Mouse (Mus musculus) embryonic facial prominence, embryonic 10.5 days (tissue): ENCODE data around the gene Tnc. TPM values are rescaled to one million over a fixed set of nuclear protein-coding genes. Genes with fewer than 3 reads are reported as not detected.
"Not testable (repeated sequence)": the region's sequence is repeated elsewhere in the genome, so short reads cannot be mapped to it uniquely, and the experiment has no call there.

Source experiments
- DNase-seq: peaks from one replicate; pipeline ENCODE4 v3.0.0-alpha.2; 2017; ENCODE audit warnings: low spot score
- H3K27ac ChIP-seq: fragments of 300-500 bp; sonication (generic); replicated peaks from 2 replicates; pipeline ENCODE4 v1.5.1; 2016; ENCODE audit warnings: mild to moderate bottlenecking
- H3K27me3 ChIP-seq: fragments of 300-500 bp; sonication (generic); replicated peaks from 2 replicates; pipeline ENCODE4 v1.6.1; 2016; ENCODE audit warnings: low read depth, mild to moderate bottlenecking; ENCODE audit not compliant: poor library complexity, severe bottlenecking
- H3K36me3 ChIP-seq: fragments of 300-500 bp; sonication (generic); replicated peaks from 2 replicates; pipeline ENCODE4 v1.6.1; 2016; ENCODE audit warnings: mild to moderate bottlenecking, moderate library complexity
- H3K4me1 ChIP-seq: fragments of 300-500 bp; sonication (generic); 2 replicates; pipeline ENCODE4 v1.6.1; 2016
- H3K4me3 ChIP-seq: fragments of 300-500 bp; sonication (generic); 2 replicates; pipeline ENCODE4 v1.5.1; 2016; ENCODE audit warnings: mild to moderate bottlenecking, moderate library complexity
- H3K9me3 ChIP-seq: fragments of 300-500 bp; sonication (generic); 2 replicates; pipeline ENCODE4 v1.6.1; 2016; ENCODE audit warnings: mild to moderate bottlenecking
- WGBS: fragments of 180-500 bp; shearing (Covaris S2); methylation state at CpG from one replicate; pipeline ENCODE4 v1.1.7; 2016; 5-methylcytosine and 5-hydroxymethylcytosine counted together
- polyA plus RNA-seq: library from polyadenylated mRNA; unstranded; fragments of >200 nt; fragmentation: Nextera tagmentation; extraction: Ambion mirVana; gene quantifications from 2 replicates; pipeline ENCODE4 v1.2.1, GENCODE M21; 2016

Gene Tnc
- polyA plus RNA-seq, 1 experiment from 2014 or later: 7.1 TPM

DNA sequence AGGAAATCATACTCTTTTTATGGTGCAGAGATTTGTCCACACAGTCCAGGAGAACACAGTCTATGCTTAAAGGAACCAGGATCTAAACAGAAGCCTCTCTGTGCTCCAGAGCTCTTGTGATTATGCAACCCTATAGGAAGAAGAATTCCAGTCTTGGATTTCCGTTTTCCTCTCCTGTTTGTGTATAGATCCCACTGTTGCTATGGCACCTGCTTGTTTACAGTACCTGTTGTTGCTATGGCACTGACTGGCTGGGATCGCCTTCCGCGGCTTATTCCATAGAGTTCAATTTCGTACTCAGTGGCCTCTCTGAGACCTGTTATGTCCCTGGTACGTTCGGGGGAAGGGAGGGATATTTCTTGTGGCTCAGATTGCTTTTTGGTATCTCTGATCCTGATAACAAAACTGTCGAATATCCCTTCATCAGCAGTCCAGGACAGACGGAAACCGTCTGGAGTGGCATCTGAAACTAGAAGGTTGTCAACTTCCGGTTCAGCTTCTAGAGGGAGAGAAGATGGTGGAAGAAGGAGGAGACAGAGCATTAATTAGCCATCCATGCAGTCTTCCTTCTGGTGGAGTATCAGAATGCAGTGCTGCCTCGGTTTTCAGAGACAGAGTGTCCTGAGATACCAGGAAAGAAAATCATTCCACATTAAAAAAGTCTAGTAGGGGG is 64.3 kb downstream of the Tnc start:
- H3K36me3 ChIP-seq: no peaks in the 10 kb centered on the region
- no peak overlapping the region for H3K4me3 ChIP-seq
- H3K4me1 ChIP-seq: peaks cover 40% of the 10 kb centered on the region
- H3K9me3 ChIP-seq: no peaks in the 10 kb centered on the region
- no peak overlapping the region for H3K27ac ChIP-seq
- H3K27me3 ChIP-seq: peaks cover 53% of the 10 kb centered on the region
- WGBS: 79% methylated on average over 12 of the region's 12 CpGs
- peak; percentile 27 for DNase-seq

- Histone ChIP-seq H3K27ac (peak overlapping the region; percentile 72), H3K36me3 (no peaks in the 10 kb centered on the region), H3K27me3 (peaks cover 70% of the 10 kb centered on the region), H3K4me1 (peaks cover 29% of the 10 kb centered on the region), H3K9me3 (no peaks in the 10 kb centered on the region), H3K4me3 (peak overlapping the region; percentile 5; the same call in 1 of the 2 replicates)
- no peak for DNase-seq
- WGBS: 86% methylated on average over 1 of the region's 1 CpGs
Observed at GRCm38 (mm10) chr4:63980211-63980794, 66.5 kb downstream of the Tnc start.

- Histone ChIP-seq H3K36me3 (no peaks in the 10 kb centered on the region), H3K9me3 (no peaks in the 10 kb centered on the region), H3K27me3 (peaks cover 72% of the 10 kb centered on the region), H3K27ac (peak overlapping the region; percentile 72), H3K4me1 (peaks cover 29% of the 10 kb centered on the region), H3K4me3 (peak overlapping the region; percentile 5; the same call in 1 of the 2 replicates)
- WGBS: 19% methylated on average over 2 of the region's 2 CpGs
- DNase-seq: peak; percentile 67
Observed at GRCm38 (mm10) chr4:63979635-63980034, 67.2 kb downstream of the Tnc start.

- no peak overlapping the region for H3K27ac ChIP-seq
- H3K27me3 ChIP-seq: peaks cover 65% of the 10 kb centered on the region
- no peak overlapping the region for H3K4me3 ChIP-seq
- H3K4me1 ChIP-seq: peaks cover under 1% of the 10 kb centered on the region; the same call in 1 of the 2 replicates
- no peaks in the 10 kb centered on the region for H3K9me3 ChIP-seq
- WGBS: 90% methylated on average over 2 of the region's 2 CpGs
- DNase-seq: no peak
- H3K36me3 ChIP-seq: no peaks in the 10 kb centered on the region
Observed at GRCm38 (mm10) chr4:63972536-63972935, 74.3 kb downstream of the Tnc start.

DNA sequence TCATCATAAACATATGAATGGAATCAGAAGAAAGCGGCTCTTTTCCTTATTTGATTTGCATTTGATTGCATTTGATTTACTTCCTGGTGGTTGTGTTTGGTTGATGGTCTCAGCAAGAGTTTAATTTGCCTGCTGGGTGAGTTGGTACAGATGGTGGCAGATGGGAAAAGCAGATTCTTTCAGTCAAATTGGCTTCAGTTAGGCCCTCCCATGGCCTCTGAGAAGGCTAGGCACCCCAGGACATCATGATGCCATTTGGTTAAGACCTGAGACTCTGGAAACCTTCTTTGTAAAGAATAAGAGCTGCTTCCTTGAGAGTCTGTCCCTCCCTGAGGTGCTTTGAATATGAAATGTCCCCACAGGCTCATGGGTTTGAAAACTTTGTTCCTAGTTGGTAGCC is 75.1 kb downstream of the Tnc start:
- no peaks in the 10 kb centered on the region for H3K36me3 ChIP-seq
- peaks cover 6% of the 10 kb centered on the region; the same call in 1 of the 2 replicates for H3K4me1 ChIP-seq
- H3K9me3 ChIP-seq: no peaks in the 10 kb centered on the region
- peaks cover 57% of the 10 kb centered on the region for H3K27me3 ChIP-seq
- WGBS: 78% methylated on average over 1 of the region's 1 CpGs
- DNase-seq: no peak
- H3K27ac ChIP-seq: no peak overlapping the region
- H3K4me3 ChIP-seq: no peak overlapping the region

GRCm38 (mm10) chr4:63970925-63971324 is 75.9 kb downstream of the Tnc start:
- H3K4me1 ChIP-seq: peaks cover 6% of the 10 kb centered on the region; the same call in 1 of the 2 replicates
- no peaks in the 10 kb centered on the region for H3K9me3 ChIP-seq
- H3K27ac ChIP-seq: no peak overlapping the region
- H3K36me3 ChIP-seq: no peaks in the 10 kb centered on the region
- no peak for DNase-seq
- peaks cover 49% of the 10 kb centered on the region for H3K27me3 ChIP-seq
- H3K4me3 ChIP-seq: no peak overlapping the region
- WGBS: 80% methylated on average over 4 of the region's 4 CpGs

DNA sequence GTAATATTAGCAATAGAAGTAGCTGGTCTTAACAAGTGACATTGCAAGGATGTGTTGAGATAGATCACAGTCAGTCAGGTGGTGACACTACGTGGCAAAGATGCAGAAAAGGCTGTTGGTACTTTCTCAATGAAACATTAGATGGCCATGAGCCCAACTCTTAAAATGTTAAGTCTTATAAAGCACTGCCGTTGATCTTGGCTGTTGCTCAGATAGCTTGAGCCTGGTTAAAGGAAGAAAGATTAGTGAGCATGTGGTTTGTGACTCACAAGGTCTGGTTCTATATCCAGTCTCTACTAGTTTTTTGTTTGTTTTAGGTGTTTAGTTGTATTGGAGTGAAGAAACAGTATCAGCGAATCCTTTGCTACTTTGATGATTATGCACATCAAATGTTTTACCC is 76.9 kb downstream of the Tnc start:
- whole genome bisulfite sequencing: 88% methylated on average over 3 of the region's 3 CpGs
- Histone ChIP-seq H3K36me3 (no peaks in the 10 kb centered on the region), H3K27ac (no peak overlapping the region), H3K4me1 (peaks cover 6% of the 10 kb centered on the region; the same call in 1 of the 2 replicates), H3K4me3 (no peak overlapping the region), H3K27me3 (peaks cover 38% of the 10 kb centered on the region), H3K9me3 (no peaks in the 10 kb centered on the region)
- no peak for DNase-seq

DNA sequence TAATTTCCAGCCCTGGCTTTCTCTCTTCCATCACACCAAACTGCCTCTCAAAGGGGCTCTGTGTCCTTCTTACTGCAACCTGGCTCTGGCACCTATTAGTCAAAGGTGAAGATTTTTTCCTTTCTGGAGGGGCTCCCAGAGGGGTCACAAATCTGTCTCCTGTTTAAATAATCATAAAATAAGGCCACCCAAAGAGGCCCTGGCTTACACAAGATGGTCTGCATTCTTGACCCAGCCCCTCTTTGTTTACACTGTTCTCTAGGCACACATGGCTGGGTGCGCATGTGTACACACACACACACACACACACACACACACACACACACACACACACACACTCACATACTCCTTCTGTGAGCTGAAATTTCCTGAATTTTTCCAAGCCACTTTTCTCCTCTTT is 83.4 kb downstream of the Tnc start:
- Histone ChIP-seq H3K36me3 (no peaks in the 10 kb centered on the region), H3K4me3 (no peak overlapping the region), H3K9me3 (no peaks in the 10 kb centered on the region), H3K4me1 (peaks cover 6% of the 10 kb centered on the region; the same call in 1 of the 2 replicates), H3K27ac (no peak overlapping the region), H3K27me3 (no peaks in the 10 kb centered on the region)
- no peak for DNase-seq
- whole genome bisulfite sequencing: 80% methylated on average over 1 of the region's 1 CpGs

- Histone ChIP-seq H3K4me1 (no peaks in the 10 kb centered on the region), H3K27ac (no peak overlapping the region), H3K27me3 (no peaks in the 10 kb centered on the region), H3K9me3 (no peaks in the 10 kb centered on the region), H3K4me3 (no peak overlapping the region), H3K36me3 (no peaks in the 10 kb centered on the region)
- WGBS: 91% methylated on average over 5 of the region's 5 CpGs
- no peak for DNase-seq
Observed at GRCm38 (mm10) chr4:63961858-63962468, 84.9 kb downstream of the Tnc start.

- no peaks in the 10 kb centered on the region for H3K36me3 ChIP-seq
- H3K9me3 ChIP-seq: no peaks in the 10 kb centered on the region
- DNase-seq: no peak
- WGBS: 89% methylated on average over 4 of the region's 4 CpGs
- H3K4me1 ChIP-seq: no peaks in the 10 kb centered on the region
- no peak overlapping the region for H3K4me3 ChIP-seq
- H3K27ac ChIP-seq: no peak overlapping the region
- no peaks in the 10 kb centered on the region for H3K27me3 ChIP-seq
Observed at GRCm38 (mm10) chr4:63958601-63959000, 88.2 kb downstream of the Tnc start.

- Histone ChIP-seq H3K4me3 (no peak overlapping the region), H3K27me3 (no peaks in the 10 kb centered on the region; the same call in 1 of the 2 replicates), H3K4me1 (no peaks in the 10 kb centered on the region), H3K27ac (no peak overlapping the region), H3K9me3 (no peaks in the 10 kb centered on the region), H3K36me3 (no peaks in the 10 kb centered on the region)
- DNase-seq: no peak
- WGBS: 84% methylated on average over 9 of the region's 9 CpGs
Observed at GRCm38 (mm10) chr4:63950054-63950453, 96.8 kb downstream of the Tnc start.

GRCm38 (mm10) chr4:63948688-63949073 is 98.1 kb downstream of the Tnc start:
- not testable (repeated sequence) for H3K27ac ChIP-seq, H3K9me3 ChIP-seq, H3K36me3 ChIP-seq, H3K4me1 ChIP-seq, H3K27me3 ChIP-seq, DNase-seq, H3K4me3 ChIP-seq
- WGBS: 85% methylated on average over 5 of the region's 5 CpGs
